Mouse (Mus musculus) cerebellum, adult 2 months (tissue): ENCODE measurements around the gene Dusp1.

Source experiments
- CTCF ChIP-seq: fragments of 200-500 bp; IDR thresholded peaks from 2 replicates; pipeline ENCODE4 v1.5.1; 2011; ENCODE audit warnings: low read depth, mild to moderate bottlenecking, control low read depth, low read length, moderate library complexity, borderline replicate concordance; ENCODE audit not compliant: insufficient read depth
- POLR2A ChIP-seq: fragments of 200-500 bp; IDR thresholded peaks from 2 replicates; pipeline ENCODE4 v1.6.1; 2011; ENCODE audit warnings: low read length, control low read depth, borderline replicate concordance; ENCODE audit not compliant: insufficient read depth

GRCm38 (mm10) chr17:26594958-26595357 lies 33.0 kb upstream of the Dusp1 start:
- TF ChIP-seq CTCF, result no peak
- no peak for TF ChIP-seq POLR2A
